Mouse (Mus musculus): ENCODE results near the gene Slc8a3.

The Slc8a3 gene

DNA sequence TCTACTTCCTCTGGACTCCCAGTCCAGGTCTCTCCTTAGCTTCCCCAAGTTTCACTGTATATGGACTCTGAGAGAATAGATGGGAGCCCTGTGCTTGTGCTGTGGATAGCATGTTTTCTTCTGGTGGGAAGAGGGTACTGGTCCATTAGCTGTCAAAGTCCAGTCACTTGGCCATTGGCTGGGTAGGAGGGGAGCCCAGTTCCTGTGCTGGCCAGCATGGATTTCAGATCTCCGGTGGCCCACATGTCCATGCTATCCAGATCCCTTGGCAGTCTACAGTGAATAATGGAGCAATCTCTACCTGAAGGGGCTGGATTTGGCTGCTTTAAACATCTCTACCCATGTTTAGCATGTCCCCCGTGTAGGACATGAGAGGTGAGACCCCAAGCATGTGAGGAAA lies 148.0 kb downstream of the Slc8a3 start:
- no peak for DNase-seq (ENCODE audit: low read depth, low spot score)

GRCm38 (mm10) chr12:81182073-81182472 lies 150.9 kb downstream of the Slc8a3 start:
- no peak for DNase-seq (ENCODE audit: low read depth, low spot score)

DNA sequence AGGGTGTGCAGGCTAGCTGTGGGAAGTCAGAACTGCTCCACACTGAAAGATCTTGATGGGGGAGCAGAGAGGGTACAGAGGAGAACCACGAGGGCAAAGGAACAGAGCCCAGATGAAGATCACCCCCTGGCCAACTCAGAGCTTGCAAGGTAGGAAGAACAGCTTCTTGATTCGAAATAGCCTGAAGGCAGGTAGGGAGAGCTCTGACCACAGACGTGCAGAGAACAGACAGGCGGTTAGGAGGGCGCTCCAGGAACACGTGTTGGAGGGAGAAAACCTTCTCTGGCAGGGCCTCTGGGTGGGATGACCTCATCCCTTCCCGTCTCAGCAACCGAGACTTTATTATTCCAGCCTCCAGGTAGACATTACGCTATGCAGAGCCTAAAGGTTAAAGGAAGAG lies 157.7 kb downstream of the Slc8a3 start:
- no peak for DNase-seq (ENCODE audit: low read depth, low spot score)

DNA sequence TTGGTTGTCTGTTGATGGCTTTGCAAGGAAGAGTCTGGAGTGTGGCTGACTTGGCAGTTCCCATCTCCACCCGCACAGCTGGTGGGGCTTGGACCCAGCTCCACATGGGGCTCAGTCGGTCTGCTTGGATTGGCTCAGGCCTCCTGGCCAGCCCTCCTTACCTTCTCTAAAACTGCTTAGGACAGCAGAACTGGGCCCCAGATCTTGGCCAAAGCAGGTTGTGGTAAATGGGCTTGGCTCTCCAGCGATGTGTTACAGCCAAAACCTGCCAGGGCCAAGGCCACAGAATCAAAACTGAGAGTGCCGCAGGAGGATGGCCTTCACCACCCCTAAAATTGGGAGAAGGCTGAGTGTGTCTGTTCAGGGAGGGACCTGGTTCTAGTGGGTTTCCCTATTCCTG lies 159.1 kb downstream of the Slc8a3 start:
- DNase-seq (ENCODE audit: low read depth, low spot score) = no peak

DNA sequence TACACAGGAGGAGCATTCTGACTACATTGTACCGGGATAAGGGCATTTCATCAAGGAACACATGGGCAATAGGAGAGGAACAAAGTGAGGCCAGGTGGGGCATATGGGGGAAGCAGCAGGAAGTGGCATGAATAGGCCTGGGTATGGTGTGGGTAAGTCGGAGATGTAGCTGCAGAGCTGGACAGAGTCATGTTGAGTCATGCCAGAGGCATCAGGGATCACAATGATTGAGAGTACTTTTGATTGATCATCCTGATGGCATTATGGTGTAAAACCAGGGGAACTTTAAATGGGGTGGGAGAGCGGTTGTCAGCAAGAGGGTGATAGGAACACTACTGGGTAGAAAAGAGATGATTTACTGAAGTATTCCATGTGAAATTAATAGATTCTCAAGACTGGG lies 160.0 kb downstream of the Slc8a3 start:
- DNase-seq (ENCODE audit: low read depth, low spot score) = no peak

- DNase-seq (ENCODE audit: low read depth, low spot score) = no peak
These were observed 162.9 kb downstream of the Slc8a3 start for GRCm38 (mm10) chr12:81170076-81170475.

DNA sequence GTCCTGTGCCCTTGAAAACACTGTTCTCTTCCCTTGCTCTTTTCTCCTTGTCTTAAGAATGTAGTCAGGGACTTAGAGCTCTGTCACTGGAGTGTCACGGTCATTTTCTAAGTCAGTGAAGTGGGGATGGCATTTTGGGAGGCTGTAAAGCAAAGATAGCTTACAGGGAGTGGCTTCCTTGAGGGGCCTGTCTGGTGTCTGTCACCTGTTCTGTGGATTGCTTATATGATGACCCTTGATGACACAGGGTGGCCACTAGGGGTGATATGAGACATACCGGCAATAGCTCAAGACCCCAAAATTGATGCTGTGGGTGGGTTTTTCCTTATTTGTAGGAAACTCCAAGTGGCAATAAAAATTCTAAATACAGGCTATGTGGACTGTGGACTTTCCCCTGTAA lies 164.5 kb downstream of the Slc8a3 start:
- DNase-seq (ENCODE audit: low read depth, low spot score) = no peak

GRCm38 (mm10) chr12:81168031-81168430 lies 164.9 kb downstream of the Slc8a3 start:
- no peak for DNase-seq (ENCODE audit: low read depth, low spot score)

DNA sequence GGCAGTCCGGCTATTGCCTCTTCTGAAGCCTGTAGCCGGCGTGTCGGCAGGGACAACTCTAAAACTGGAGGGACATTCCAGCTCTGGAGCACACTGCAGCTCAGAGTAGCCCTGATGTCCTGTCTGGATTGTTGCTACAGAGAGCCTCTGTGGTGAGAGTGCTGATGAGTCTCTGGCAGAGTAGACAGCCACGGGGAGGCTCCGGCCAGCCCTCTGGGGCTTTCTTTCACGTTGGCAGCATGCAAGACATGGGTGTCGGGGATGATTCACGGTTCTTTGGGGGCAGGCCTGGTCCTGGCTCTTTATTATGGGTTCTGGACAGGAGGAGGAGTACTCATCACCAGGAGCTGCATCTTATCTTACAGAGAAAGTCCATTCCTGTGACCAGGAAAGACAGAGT lies 165.8 kb downstream of the Slc8a3 start:
- no peak for DNase-seq (ENCODE audit: low read depth, low spot score)

DNA sequence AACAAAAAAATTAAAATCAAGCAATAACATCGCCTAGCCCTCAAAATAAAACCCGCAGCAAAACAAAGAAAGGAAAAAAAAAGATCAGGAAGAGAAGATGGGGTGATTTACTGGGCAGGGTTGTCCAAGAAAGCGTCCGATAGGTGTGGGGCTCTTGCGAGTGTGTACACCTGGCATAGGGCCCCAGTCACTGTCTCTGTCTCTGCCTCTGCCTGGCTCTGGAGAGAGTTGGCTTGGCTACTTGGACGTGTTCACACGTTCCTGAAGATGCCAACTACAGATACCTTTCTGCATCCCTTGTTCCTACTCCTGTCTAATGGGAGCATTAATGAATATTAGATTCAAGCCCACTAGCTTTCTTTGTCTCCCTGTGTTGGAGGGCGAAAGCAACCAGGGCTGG lies 166.4 kb downstream of the Slc8a3 start:
- DNase-seq (ENCODE audit: low read depth, low spot score) = no peak

GRCm38 (mm10) chr12:81166092-81166491 lies 166.9 kb downstream of the Slc8a3 start:
- no peak for DNase-seq (ENCODE audit: low read depth, low spot score)

GRCm38 (mm10) chr12:81163566-81163965 lies 169.4 kb downstream of the Slc8a3 start:
- no peak for DNase-seq (ENCODE audit: low read depth, low spot score)

DNA sequence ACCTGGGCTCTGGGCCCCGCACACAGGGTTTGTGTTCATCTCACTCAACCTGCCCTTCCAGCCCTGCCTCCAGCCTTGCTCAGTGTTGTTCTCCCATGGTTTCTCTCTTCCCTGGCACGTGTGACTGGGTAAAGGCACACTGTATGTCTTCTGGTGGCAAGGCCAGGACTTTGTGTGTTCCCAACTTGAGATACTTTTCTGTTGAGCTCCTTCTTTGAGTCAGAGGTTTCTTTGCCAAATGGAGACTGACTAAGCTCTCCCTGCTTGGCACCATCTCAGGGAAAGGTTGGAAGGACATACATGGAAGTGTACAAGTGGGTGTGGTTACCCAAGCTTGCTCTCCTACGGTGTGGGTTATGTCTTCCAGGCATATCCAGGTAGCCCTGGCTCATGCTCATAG lies 169.8 kb downstream of the Slc8a3 start:
- no peak for DNase-seq (ENCODE audit: low read depth, low spot score)

GRCm38 (mm10) chr12:81161282-81161681 lies 171.7 kb downstream of the Slc8a3 start:
- DNase-seq (ENCODE audit: low read depth, low spot score) = no peak

DNA sequence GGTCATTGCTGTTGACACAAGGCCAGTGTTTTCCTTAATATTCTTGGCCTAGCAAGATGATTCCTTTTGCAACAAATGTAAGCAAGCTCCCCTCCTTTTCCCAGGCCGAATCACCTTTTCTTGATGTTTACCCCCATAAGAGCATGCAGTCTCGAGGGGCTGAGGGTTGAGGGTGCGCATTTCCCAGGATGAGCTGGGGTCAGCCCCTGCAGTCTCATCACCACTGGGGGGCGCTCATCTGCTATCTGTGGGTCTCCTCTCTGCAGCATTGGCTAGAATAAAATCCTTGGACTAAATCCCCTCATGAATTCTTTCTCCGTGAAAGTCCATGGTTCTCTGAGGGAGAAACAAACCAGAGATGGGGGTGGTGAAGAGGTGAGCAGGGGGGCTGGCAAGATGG lies 172.1 kb downstream of the Slc8a3 start:
- no peak for DNase-seq (ENCODE audit: low read depth, low spot score)

DNA sequence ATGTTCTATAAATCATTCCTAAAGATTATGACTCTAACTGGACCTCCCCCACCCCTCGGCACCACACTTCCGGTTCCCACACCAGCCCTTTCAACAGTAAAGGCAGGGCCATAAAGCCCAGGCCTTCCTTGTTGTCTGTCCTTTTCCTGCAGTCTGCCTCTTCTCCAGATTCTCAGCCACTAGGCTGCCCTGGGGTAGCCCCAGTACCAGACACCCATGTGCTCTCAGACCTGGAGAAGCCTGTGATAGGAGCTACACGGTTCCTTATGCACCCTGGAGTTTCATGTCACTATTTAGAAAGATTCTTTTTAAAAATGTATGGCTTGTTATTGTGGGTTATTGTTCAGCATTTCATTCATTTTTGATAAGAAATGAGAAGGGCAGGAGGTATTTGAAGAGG lies 172.6 kb downstream of the Slc8a3 start:
- no peak for DNase-seq (ENCODE audit: low read depth, low spot score)

DNA sequence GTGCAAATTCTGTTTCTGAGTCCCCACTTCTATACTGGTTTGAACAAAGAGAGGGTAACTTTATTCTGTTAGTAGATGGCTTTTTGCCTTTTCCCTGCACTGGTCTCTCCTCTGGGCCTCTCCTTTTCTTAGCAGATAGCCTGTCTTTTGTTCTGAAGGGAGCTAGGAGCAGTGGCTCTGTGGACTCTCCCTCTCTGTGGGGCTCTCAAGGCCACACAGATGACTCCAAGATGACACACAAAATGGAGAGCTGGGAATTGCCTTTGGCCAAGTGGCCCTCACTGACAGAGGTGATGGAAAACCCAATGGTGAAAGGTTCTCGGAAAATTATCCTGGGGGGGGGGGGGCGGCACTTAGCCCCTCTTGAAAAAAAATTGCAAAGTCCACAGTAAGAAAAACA lies 173.0 kb downstream of the Slc8a3 start:
- no peak for DNase-seq (ENCODE audit: low read depth, low spot score)

GRCm38 (mm10) chr12:81156841-81157240 lies 176.1 kb downstream of the Slc8a3 start:
- no peak for DNase-seq (ENCODE audit: low read depth, low spot score)

DNA sequence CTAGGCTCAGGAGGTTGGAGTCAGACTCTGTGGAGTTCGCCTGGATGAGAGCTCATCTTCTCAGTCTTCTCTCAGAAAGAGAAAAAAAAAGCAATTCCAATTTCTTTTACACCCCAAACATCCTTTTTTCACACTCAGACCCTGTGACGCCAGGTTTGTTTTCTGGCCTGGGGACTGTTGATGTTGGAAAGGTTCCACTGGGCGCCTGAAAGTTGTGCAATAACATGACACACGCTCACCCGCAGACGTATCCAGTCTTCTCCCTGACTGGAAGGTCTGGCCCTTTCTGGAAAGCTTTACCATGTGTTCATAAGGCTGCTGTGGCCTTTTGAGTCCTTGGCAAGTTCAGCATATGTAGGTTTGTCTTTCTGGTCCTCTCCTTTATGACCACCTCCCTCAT lies 177.3 kb downstream of the Slc8a3 start:
- no peak for DNase-seq (ENCODE audit: low read depth, low spot score)

- no peak for DNase-seq (ENCODE audit: low read depth, low spot score)
These were observed 180.9 kb downstream of the Slc8a3 start for GRCm38 (mm10) chr12:81152082-81152481.

DNA sequence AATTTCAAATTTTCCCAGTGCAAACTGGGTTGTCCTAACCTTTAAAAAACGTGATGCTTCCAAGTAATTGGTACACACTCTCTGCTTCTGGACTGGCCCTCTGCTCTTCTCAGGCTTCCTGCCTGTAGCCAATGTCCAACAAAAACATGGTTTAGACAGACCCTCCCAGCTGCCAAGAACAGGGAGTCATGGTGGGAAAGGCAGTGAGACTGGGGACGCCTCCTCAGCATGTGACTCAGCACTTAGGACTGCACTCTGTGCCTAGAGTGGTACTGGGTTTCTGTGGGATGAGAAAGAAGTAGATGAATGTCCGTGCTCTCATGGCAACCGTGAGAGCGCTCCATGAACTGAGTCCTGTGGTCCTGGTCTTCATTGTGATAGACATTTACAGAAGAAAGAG lies 182.1 kb downstream of the Slc8a3 start:
- no peak for DNase-seq (ENCODE audit: low read depth, low spot score)

- DNase-seq (ENCODE audit: low read depth, low spot score) = no peak
These were observed 185.0 kb downstream of the Slc8a3 start for GRCm38 (mm10) chr12:81147956-81148355.
